Mouse (Mus musculus) left cerebral cortex, adult 2 months (tissue): ENCODE data around the gene Stard3. TPM values are rescaled to one million over a fixed set of nuclear protein-coding genes. Genes with fewer than 3 reads are reported as not detected.

ENCODE experiments used
- DNase-seq, 2 experiments: peaks; one replicate each; pipeline ENCODE4 v3.0.0; 2021 to 2022; ENCODE audit warnings: low spot score in 2 of 2, mixed read lengths in 1 of 2; ENCODE audit errors: extremely low spot score in 1 of 2
- H3K27ac ChIP-seq: fragments of 200-600 bp; 2 replicates; pipeline ENCODE4 v1.8.1; 2022
- H3K4me3 ChIP-seq: fragments of 200-600 bp; 2 replicates; pipeline ENCODE4 v1.8.1; 2022
- CTCF ChIP-seq: fragments of 200-600 bp; IDR thresholded peaks from 2 replicates; pipeline ENCODE4 v1.8.1; 2022; ENCODE audit warnings: antibody characterized with exemption, mild to moderate bottlenecking, moderate library complexity
- intact Hi-C: fragments of 180-260 bp; cut with DNase I; formaldehyde crosslinking; loops from one replicate; pipeline ENCODE4 v1.15.1; 2025
- long read RNA-seq, 2 experiments: library from polyadenylated mRNA; stranded (forward); transcript quantifications; one replicate each; pipeline ENCODE4 v2.0.0; 2021; ENCODE audit warnings: borderline mapping rate in 2 of 2
- total RNA-seq, 2 experiments: library from RNA; stranded (reverse); gene quantifications; 2 replicates each; pipeline ENCODE4 v1.2.3; 2021

Stard3 gene
- 10 to 100 TPM; 35.7 to 42.4 TPM for total RNA-seq
- long read RNA-seq, experiment 1, transcript Stard3-201 (15 exons, 2,070 nt) = major isoform, 50 of 73 reads
- long read RNA-seq, experiment 1, partial matches to known transcripts = 4 of 73 reads
- long read RNA-seq, experiment 1, other reads (novel, unspliced or antisense) = 19 of 73 reads
- long read RNA-seq, experiment 2, transcript Stard3-201 (15 exons, 2,070 nt) = major isoform, 29 of 45 reads
- long read RNA-seq, experiment 2, partial matches to known transcripts = 2 of 45 reads
- long read RNA-seq, experiment 2, other reads (novel, unspliced or antisense) = 14 of 45 reads

- peak; percentile 79 to 85 for DNase-seq
- intact Hi-C loops = loop anchor here (5.0 kb wide), 2 partner anchors 79 to 229 kb away; partner anchors contain the start of genes Mien1 and Ormdl3
- TF ChIP-seq CTCF = no peak
- H3K4me3 ChIP-seq = peak within 1 kb of the TSS; percentile 87
- peak within 1 kb of the TSS; percentile 94 for H3K27ac ChIP-seq
Measured at GRCm38 (mm10) chr11:98358161-98359083, at the start of gene Stard3. Stard3 (plus strand) TSS chr11:98358368.

GRCm38 (mm10) chr11:98313790-98314323 lies 44.3 kb upstream of the Stard3 start:
- peak in 1 of 2 experiments; percentile 65 for DNase-seq
- intact Hi-C loops = no loop called here
- TF ChIP-seq CTCF = no peak
- Histone ChIP-seq H3K27ac (peak overlapping the region; percentile 65; the same call in 1 of the 2 replicates), H3K4me3 (0 out of 2 replicates have a peak overlapping the region, but pooled peaks have one; percentile 11)

GRCm38 (mm10) chr11:98317479-98317878 lies 40.7 kb upstream of the Stard3 start:
- intact Hi-C loops = no loop called here
- H3K4me3 ChIP-seq = no peak overlapping the region
- TF ChIP-seq CTCF = no peak
- no peak overlapping the region for H3K27ac ChIP-seq
- DNase-seq = no peak

DNA sequence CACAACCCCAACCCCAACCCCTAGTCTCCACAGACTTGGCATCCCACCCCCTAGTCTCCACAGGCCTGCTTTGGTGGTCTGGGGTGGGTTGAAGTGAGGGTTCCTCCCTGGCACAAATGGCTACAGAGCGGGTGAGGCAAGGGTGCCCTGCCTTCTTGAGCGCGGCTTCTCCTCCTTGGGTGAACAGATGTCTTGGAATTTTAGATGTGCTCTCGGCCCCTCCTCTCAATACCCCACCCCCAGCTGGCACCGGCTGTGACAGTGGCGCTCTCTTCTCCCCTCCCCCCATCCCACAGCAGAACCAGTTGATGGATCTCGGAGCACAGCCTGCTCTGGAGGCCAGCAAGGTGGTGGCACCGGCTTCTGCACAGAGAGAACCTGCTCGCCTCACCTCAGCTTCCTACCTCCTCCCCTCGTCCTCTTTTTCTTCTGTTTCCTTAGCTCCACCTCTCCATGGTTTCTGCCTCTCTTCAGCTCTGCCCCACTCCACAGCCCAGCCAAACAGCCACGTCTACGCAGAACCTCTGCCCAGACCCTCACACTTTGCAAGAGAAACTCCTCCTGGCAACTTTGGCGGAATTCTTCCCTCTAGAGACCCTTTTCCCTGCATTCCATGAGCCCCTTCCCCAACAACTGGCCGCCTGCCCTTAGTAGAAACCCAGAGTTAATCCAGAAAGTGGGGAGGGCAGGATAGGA lies 39.6 kb upstream of the Stard3 start:
- peak overlapping the region; percentile 91 for H3K27ac ChIP-seq
- intact Hi-C loops = no loop called here
- TF ChIP-seq CTCF = no peak
- DNase-seq = peak in 1 of 2 experiments; percentile 20
- H3K4me3 ChIP-seq = peak overlapping the region; percentile 25; the same call in 1 of the 2 replicates

DNA sequence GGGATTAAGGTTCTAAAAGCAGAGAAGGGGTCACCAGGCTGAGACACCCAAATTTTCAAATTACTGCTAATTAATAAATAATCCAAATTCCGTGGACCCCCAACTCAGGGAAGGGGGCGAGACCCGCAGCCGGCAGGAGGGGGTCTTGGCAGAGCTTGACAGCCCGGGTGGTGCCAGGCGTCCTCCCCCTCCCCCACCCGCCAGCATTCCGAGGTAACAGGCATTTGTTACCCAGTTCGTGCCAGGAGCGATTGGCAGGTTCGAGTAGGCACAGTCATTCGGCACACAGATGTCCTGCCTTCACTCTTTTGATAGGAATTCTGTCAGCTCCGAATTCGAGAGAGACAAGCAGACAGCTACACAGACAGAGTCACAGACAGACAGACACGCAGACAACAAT lies 39.0 kb upstream of the Stard3 start:
- no peak for DNase-seq
- intact Hi-C loops = no loop called here
- no peak for TF ChIP-seq CTCF
- Histone ChIP-seq H3K27ac (peak overlapping the region; percentile 91), H3K4me3 (peak overlapping the region; percentile 25; the same call in 1 of the 2 replicates)

- peak overlapping the region; percentile 91 for H3K27ac ChIP-seq
- TF ChIP-seq CTCF = no peak
- H3K4me3 ChIP-seq = no peak overlapping the region
- no peak for DNase-seq
- intact Hi-C loops = no loop called here
Measured at GRCm38 (mm10) chr11:98319544-98319943, 38.6 kb upstream of the Stard3 start.

- intact Hi-C loops = no loop called here
- Histone ChIP-seq H3K4me3 (no peak overlapping the region), H3K27ac (peak overlapping the region; percentile 91)
- TF ChIP-seq CTCF = no peak
- no peak for DNase-seq
Measured at GRCm38 (mm10) chr11:98319944-98320343, 38.2 kb upstream of the Stard3 start.

DNA sequence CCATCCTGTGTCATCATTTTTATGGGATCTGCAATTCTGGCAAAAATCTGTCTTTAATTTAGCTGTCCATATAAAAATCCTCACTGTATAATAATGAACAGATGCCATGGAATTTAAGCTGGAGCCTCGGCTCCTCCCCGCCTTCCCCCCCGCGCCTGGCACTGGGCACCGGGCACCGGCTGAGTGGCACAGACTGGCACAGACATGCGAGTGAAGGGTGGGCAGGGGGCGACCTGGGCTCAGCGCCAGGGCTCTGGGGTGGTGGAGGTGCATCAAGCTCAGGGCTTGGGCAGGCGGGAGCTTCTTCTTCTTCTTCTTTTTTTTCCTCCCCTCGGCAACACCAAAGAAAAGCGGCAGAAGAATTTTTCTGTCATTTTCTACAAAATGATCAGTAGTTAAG lies 37.8 kb upstream of the Stard3 start:
- peak overlapping the region; percentile 91 for H3K27ac ChIP-seq
- peak in 1 of 2 experiments; percentile 25 for DNase-seq
- peak overlapping the region; percentile 41 for H3K4me3 ChIP-seq
- no peak for TF ChIP-seq CTCF
- intact Hi-C loops = no loop called here

DNA sequence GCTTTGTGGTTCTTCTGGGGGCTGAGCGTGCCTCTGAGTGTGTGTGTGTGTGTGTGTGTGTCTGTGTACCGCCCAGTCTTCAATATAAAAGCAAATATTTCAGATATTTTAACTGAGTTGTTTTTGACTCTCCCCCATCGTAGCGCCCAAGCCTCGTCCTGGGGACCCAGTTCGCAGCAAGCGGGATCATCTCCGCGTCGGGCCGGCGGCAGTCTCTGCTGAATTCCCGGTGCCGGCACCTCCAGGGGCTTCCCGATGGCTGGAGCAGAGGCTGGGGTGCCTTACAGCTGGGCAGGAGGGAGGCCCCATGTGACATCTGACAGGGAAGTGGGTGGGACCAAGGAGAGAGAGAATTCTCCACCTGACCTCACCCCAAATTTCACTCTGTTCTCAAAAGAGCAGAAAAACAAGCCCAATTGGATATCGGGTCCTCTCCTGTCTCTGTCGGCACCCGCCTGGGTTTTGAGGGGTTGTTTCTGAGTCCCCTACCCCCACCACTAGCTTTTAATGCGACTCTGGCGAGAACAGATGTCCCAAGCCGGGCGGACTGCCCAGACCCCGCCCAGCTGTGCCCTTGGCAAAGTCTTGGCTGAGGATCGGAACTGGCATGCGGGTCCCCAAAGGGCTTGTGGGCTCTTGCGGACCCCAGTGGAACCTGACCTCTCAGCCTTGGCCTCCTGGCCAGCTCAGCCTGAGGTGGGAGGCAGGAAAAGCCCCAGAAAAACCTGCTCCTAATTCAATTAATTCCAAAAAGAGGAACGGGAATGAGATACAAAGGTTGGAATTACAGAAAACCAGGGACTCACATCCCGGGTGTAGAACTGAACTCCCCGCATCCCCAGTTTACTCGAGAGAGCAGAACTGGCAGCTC lies 37.1 kb upstream of the Stard3 start:
- intact Hi-C loops = no loop called here
- peak in 1 of 2 experiments; percentile 24 for DNase-seq
- no peak for TF ChIP-seq CTCF
- Histone ChIP-seq H3K27ac (peak overlapping the region; percentile 91), H3K4me3 (peak overlapping the region; percentile 41)

- Histone ChIP-seq H3K27ac (peak overlapping the region; percentile 91), H3K4me3 (no peak overlapping the region; the same call in 1 of the 2 replicates)
- DNase-seq = no peak
- no peak for TF ChIP-seq CTCF
- intact Hi-C loops = no loop called here
Measured at GRCm38 (mm10) chr11:98321677-98322003, 36.5 kb upstream of the Stard3 start.
